Mouse (Mus musculus): ENCODE data around the gene Armc9. TPM values are rescaled to one million over a fixed set of nuclear protein-coding genes. Genes with fewer than 3 reads are reported as not detected.

The Armc9 gene
- total RNA-seq, 1 experiment from 2014 or later, result 8.7 TPM

Other genes with a start within 250 kb of the Armc9 start
- gene 4933407L21Rik, start 226.3 kb upstream of the Armc9 start, total RNA-seq (2017), result 0.23 TPM in 1 of 2 replicates, not detected in the other
- gene Gpr55, start 193.8 kb upstream of the Armc9 start, total RNA-seq (2017), result 0.81 and 1.4 TPM in 2 replicates
- gene Spata3, start 138.0 kb upstream of the Armc9 start, total RNA-seq (2017), result not detected in 2 replicates
- not detected in 2 replicates for gene 2810459M11Rik, start 108.9 kb upstream of the Armc9 start, total RNA-seq (2017)
- 39.8 and 44.5 TPM in 2 replicates for gene Psmd1, start 90.4 kb upstream of the Armc9 start, total RNA-seq (2017)
- not detected in 2 replicates for gene Htr2b, start 42.8 kb upstream of the Armc9 start, total RNA-seq (2017)
- gene Gm21972, start 21.1 kb upstream of the Armc9 start, total RNA-seq (2017), result 8.1 TPM in 1 of 2 replicates, not detected in the other
- 1.8 and 3.4 TPM in 2 replicates for gene B3gnt7, start 148.1 kb downstream of the Armc9 start, total RNA-seq (2017)
- gene Ncl, start 204.6 kb downstream of the Armc9 start, total RNA-seq (2017), result 236 and 246 TPM in 2 replicates

All from neutrophil, adult 5-6 weeks (primary cell).